Mouse (Mus musculus) G1E (cell line): ENCODE data around the gene Zfp292. TPM values are rescaled to one million over a fixed set of nuclear protein-coding genes. Genes with fewer than 3 reads are reported as not detected.
"Not testable (repeated sequence)": the region's sequence is repeated elsewhere in the genome, so short reads cannot be mapped to it uniquely, and the experiment has no call there.

ENCODE experiments used
- ATAC-seq: 2 replicates; pipeline ENCODE4 v1.8.0; 2016; ENCODE audit warnings: mild to moderate bottlenecking; ENCODE audit not compliant: insufficient number of reproducible peaks, poor library complexity, low FRiP score, severe bottlenecking; ENCODE audit errors: extremely low read depth
- DNase-seq: peaks from one replicate; pipeline ENCODE4 v3.0.0; 2012; ENCODE audit warnings: low spot score
- H3K27me3 ChIP-seq: 2 replicates; pipeline ENCODE4 v1.6.1; 2012; ENCODE audit warnings: mild to moderate bottlenecking, low read length, inconsistent platforms; ENCODE audit not compliant: insufficient read depth
- H3K36me3 ChIP-seq: replicated peaks from 2 replicates; pipeline ENCODE3; 2012; ENCODE audit warnings: mild to moderate bottlenecking, inconsistent platforms
- H3K4me1 ChIP-seq: 2 replicates; pipeline ENCODE4 v1.6.1; 2012; ENCODE audit warnings: low read depth, low read length, inconsistent platforms, mixed read lengths; ENCODE audit not compliant: insufficient read depth
- H3K4me3 ChIP-seq: 2 replicates; pipeline ENCODE4 v1.5.1; 2012; ENCODE audit warnings: low read depth, mild to moderate bottlenecking, inconsistent platforms, low read length, moderate library complexity, mixed read lengths
- H3K9me3 ChIP-seq: replicated peaks from 2 replicates; pipeline ENCODE4 v1.6.1; 2012; ENCODE audit warnings: inconsistent platforms
- CTCF ChIP-seq: IDR thresholded peaks from 2 replicates; pipeline ENCODE4 v1.5.1; 2012; ENCODE audit warnings: low read depth, low read length, inconsistent platforms, mixed read lengths
- GATA1 ChIP-seq: IDR thresholded peaks from 2 replicates; pipeline ENCODE4 v1.6.1; 2012; ENCODE audit warnings: borderline replicate concordance, low read length, inconsistent platforms, mixed read lengths
- GATA2 ChIP-seq: IDR thresholded peaks from 2 replicates; pipeline ENCODE4 v1.6.1; 2012; ENCODE audit warnings: low read depth, low read length, inconsistent platforms, borderline replicate concordance
- POLR2AphosphoS5 ChIP-seq: IDR thresholded peaks from 2 replicates; pipeline ENCODE4 v1.6.1; 2012; ENCODE audit warnings: low read depth, low read length, inconsistent platforms; ENCODE audit not compliant: insufficient replicate concordance
- TAL1 ChIP-seq: conservative IDR thresholded peaks from 2 replicates; pipeline ENCODE4 v1.6.1; 2012; ENCODE audit warnings: low read depth, low read length, inconsistent platforms, mixed read lengths
- polyA plus RNA-seq: library from polyadenylated mRNA; stranded (reverse); fragments of >175 nt; gene quantifications from 2 replicates; pipeline ENCODE4 v1.2.3, GENCODE M21; 2012
- total RNA-seq, 2 experiments: library from RNA; stranded (forward) in 1 of 2; stranded (reverse) in 1 of 2; fragments of 200-1000 nt in 1 of 2; fragments of >200 nt in 1 of 2; fragmentation: Nextera tagmentation in 1 of 2; gene quantifications; 2 replicates each; pipeline ENCODE4 v1.2.3; 2014 to 2017

Gene Zfp292
- total RNA-seq (2014; fragmentation: Nextera tagmentation) (101 and 102 TPM in 2 replicates), total RNA-seq (2017) (61.6 and 77.5 TPM in 2 replicates), polyA plus RNA-seq (1.4 and 1.8 TPM in 2 replicates)

GRCm38 (mm10) chr4:34882818-34883217 lies at the start of gene Zfp292:
Zfp292 (minus strand) TSS chr4:34882960.
- TF ChIP-seq TAL1 (no peak), CTCF (no peak), GATA1 (no peak), GATA2 (no peak), POLR2AphosphoS5 (no peak)
- peak; percentile 87 for DNase-seq
- no peaks in the 10 kb centered on the region for H3K27me3 ChIP-seq
- peak within 1 kb of the TSS; percentile 94 for H3K4me3 ChIP-seq
- ATAC-seq = peak; percentile 61
- peaks cover 54% of the 10 kb centered on the region for H3K4me1 ChIP-seq
- H3K9me3 ChIP-seq = no peaks in the 10 kb centered on the region
- H3K36me3 ChIP-seq = peaks cover 24% of the 10 kb centered on the region

DNA sequence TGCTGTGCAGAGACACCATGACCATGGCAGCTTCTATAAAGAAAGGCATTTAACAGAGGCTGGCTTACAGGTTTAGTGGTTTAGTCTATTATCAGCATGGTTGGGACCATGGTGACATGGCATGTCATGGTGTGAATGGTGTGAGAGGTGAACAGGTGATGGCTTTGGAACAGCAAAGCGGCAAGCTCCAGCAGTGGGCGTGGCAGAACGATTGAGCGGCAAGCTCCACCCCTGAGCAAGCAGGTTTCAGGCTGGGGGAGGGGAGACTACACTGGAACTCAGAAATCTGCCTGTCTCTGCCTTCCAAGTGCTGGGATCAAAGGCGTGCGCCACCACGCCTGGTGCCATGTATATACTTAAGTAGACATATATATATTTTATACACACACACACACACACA lies 45.6 kb upstream of the Zfp292 start:
- DNase-seq, H3K9me3 ChIP-seq, H3K4me3 ChIP-seq, H3K36me3 ChIP-seq, H3K4me1 ChIP-seq, ATAC-seq: not testable (repeated sequence)
- peaks cover 16% of the 10 kb centered on the region; the same call in 1 of the 2 replicates for H3K27me3 ChIP-seq

DNA sequence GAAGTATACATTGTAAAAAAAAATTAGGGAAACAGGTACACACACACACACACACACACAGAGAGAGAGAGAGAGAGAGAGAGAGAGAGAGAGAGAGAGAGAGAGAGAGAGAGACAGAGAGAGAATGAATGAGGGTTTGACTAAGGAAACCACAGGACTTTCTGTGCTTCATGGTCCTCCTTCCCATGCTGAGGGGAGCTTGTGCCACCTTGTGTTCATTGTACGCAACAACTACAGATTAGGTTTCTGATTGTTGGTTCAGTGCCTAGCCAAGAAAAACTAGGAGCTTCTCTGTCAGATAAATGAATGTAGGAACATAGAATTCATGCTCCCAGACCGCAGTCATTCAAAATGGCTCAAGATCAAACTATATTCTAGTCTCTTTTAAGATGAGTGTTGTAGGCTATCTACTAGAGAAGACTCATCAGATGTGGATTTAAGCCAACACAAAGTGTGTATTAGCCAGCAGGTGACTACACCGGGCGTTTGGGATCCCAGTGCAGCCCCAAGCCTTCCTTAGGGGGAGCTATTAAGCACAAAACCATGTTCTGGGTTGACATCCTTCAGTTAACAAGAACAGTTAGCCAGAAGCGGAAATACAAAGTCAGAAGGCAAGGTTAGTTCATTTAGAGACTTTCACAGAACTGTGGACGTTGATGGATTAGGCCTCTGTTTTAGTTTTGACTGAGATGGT lies 39.6 kb upstream of the Zfp292 start:
- no peak overlapping the region for H3K4me3 ChIP-seq
- peak; percentile 27 for DNase-seq
- peak; percentile 60 for ATAC-seq
- H3K36me3 ChIP-seq = no peaks in the 10 kb centered on the region
- H3K9me3 ChIP-seq = no peaks in the 10 kb centered on the region
- peaks cover 26% of the 10 kb centered on the region for H3K27me3 ChIP-seq
- TF ChIP-seq GATA2 (no peak), CTCF (peak; percentile 38; the same call in 1 of the 2 replicates)
- no peaks in the 10 kb centered on the region for H3K4me1 ChIP-seq

DNA sequence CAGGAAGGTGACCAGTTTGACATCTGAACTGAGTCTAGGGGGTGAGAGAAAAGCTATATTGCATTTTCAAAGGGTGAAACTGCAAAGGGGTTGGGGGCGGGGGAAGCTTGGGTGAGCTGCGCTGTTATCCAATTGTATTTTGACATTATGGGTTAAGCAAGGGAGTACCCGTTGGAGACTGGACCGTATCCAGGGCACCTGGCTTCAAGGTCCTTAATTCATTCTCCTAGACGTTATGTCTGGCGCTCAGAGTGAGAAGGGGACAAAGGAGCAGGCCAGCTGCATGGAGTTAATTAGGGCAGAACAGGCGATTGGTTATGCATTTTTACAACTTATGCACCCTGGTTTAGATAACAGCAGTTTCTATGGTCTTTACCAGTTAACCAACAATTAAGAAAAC lies 34.6 kb upstream of the Zfp292 start:
- ATAC-seq (no peak), DNase-seq (no peak)
- no peaks in the 10 kb centered on the region for H3K9me3 ChIP-seq
- H3K4me1 ChIP-seq = no peaks in the 10 kb centered on the region
- H3K27me3 ChIP-seq = peaks cover 33% of the 10 kb centered on the region
- no peak for TF ChIP-seq GATA2
- H3K4me3 ChIP-seq = no peak overlapping the region
- no peaks in the 10 kb centered on the region for H3K36me3 ChIP-seq

DNA sequence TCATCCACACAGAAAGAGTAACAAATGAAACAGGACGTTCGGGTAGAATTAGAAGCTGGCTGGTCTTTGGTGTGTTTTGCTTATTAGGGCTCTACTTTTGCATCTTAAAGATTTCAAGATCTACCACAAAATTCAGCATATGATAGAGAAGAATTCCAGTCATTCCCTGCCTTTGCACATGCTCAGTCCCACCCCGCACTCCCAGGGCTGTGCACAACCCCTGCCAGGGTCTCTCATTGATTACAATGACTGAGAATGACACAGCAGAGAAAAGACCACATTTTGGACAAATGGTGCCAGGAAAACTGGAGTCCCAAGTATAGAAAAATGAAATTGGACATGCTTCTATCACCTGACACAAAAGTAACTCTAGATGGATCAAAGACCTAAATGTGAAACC lies 29.4 kb upstream of the Zfp292 start:
- ATAC-seq (no peak), DNase-seq (no peak)
- Histone ChIP-seq H3K36me3 (no peaks in the 10 kb centered on the region), H3K9me3 (no peaks in the 10 kb centered on the region), H3K27me3 (peaks cover 36% of the 10 kb centered on the region; the same call in 1 of the 2 replicates), H3K4me1 (no peaks in the 10 kb centered on the region), H3K4me3 (no peak overlapping the region)
- TF ChIP-seq GATA1 (no peak), TAL1 (no peak), GATA2 (no peak), CTCF (no peak), POLR2AphosphoS5 (no peak)

DNA sequence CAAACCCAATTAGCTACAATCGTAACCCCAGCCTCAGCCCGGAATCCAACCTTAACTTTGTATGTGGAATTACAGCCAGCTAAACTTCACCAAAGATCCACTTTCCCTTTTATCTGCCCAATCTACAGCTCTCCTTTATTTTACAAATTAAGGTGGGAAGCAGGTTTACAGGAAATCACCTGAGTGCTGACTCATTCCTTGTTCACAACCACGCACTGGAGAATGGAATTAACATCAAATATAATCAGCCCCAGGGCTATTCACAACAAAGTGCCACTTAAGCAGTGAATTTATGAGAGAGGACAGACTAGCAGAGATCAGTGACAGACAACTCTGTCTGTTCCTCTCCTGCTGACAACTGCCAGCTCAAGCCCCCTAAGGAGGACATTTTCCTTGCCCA lies 28.6 kb upstream of the Zfp292 start:
- ATAC-seq (no peak), DNase-seq (no peak)
- Histone ChIP-seq H3K9me3 (no peaks in the 10 kb centered on the region), H3K27me3 (peaks cover 39% of the 10 kb centered on the region), H3K4me1 (no peaks in the 10 kb centered on the region), H3K4me3 (no peak overlapping the region), H3K36me3 (no peaks in the 10 kb centered on the region)
- no peak for TF ChIP-seq POLR2AphosphoS5
- no peak for TF ChIP-seq CTCF
- TF ChIP-seq GATA2 = no peak
- no peak for TF ChIP-seq GATA1
- no peak for TF ChIP-seq TAL1

DNA sequence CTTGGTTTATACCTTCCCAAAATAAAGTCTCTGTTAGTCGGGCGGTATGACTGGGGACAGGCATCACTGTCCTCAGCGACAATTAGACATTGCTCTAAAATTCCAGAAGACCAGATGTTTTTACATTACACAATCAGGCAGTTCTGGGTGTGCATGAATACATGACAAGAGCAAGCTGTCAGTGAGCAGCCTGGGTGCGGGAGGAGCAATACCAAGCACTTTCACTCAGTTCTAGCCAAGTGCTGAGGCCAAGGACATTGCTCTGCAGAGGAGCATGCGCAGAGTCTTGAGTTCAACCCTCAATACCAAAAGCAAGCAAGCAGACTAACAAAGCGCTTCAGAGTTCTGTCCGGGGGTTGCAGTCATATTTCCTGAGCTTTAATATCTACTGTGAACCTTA lies 25.4 kb upstream of the Zfp292 start:
- DNase-seq (no peak), ATAC-seq (no peak)
- Histone ChIP-seq H3K4me1 (peaks cover 10% of the 10 kb centered on the region), H3K27me3 (peaks cover 26% of the 10 kb centered on the region), H3K4me3 (no peak overlapping the region), H3K9me3 (no peaks in the 10 kb centered on the region), H3K36me3 (no peaks in the 10 kb centered on the region)
- TF ChIP-seq POLR2AphosphoS5 (no peak), TAL1 (no peak), GATA2 (no peak), GATA1 (no peak), CTCF (no peak)
